Mouse (Mus musculus) forebrain, embryonic 13.5 days (tissue): ENCODE results near the gene Acaa1b. TPM values are rescaled to one million over a fixed set of nuclear protein-coding genes. Genes with fewer than 3 reads are reported as not detected.

Experiments used
- ATAC-seq: fragments of 200-750 bp; cut with Nextera tagmentation; 2 replicates; pipeline ENCODE4 v1.8.0; 2017
- H3K27ac ChIP-seq: fragments of 300-500 bp; sonication (generic); 2 replicates; pipeline ENCODE4 v1.5.1; 2015; ENCODE audit warnings: inconsistent platforms, mild to moderate bottlenecking, moderate library complexity
- H3K27me3 ChIP-seq: fragments of 300-500 bp; sonication (generic); 2 replicates; pipeline ENCODE4 v1.6.1; 2015; ENCODE audit warnings: mild to moderate bottlenecking, inconsistent platforms
- H3K36me3 ChIP-seq: fragments of 300-500 bp; sonication (generic); 2 replicates; pipeline ENCODE4 v1.6.1; 2015; ENCODE audit warnings: mild to moderate bottlenecking, inconsistent platforms; ENCODE audit not compliant: poor library complexity, severe bottlenecking
- H3K4me1 ChIP-seq: fragments of 300-500 bp; sonication (generic); 2 replicates; pipeline ENCODE4 v1.6.1; 2015; ENCODE audit warnings: inconsistent platforms
- H3K4me2 ChIP-seq: fragments of 300-500 bp; sonication (generic); 2 replicates; pipeline ENCODE4 v1.6.1; 2015; ENCODE audit warnings: inconsistent platforms, mild to moderate bottlenecking, moderate library complexity
- H3K4me3 ChIP-seq: fragments of 300-500 bp; sonication (generic); 2 replicates; pipeline ENCODE4 v1.5.1; 2015; ENCODE audit warnings: mild to moderate bottlenecking, inconsistent platforms
- H3K9ac ChIP-seq: fragments of 300-500 bp; sonication (generic); 2 replicates; pipeline ENCODE4 v1.6.1; 2015; ENCODE audit warnings: mild to moderate bottlenecking, inconsistent platforms
- H3K9me3 ChIP-seq: fragments of 300-500 bp; sonication (generic); replicated peaks from 2 replicates; pipeline ENCODE4 v1.6.1; 2016; ENCODE audit warnings: inconsistent platforms
- WGBS: fragments of 180-500 bp; shearing (Covaris S2); methylation state at CpG from one replicate; pipeline ENCODE4 v1.1.7; 2015; 5-methylcytosine and 5-hydroxymethylcytosine counted together
- polyA plus RNA-seq: library from polyadenylated mRNA; unstranded; fragments of >200 nt; fragmentation: Nextera tagmentation; extraction: Ambion mirVana; gene quantifications from 2 replicates; pipeline ENCODE4 v1.2.1, GENCODE M21; 2015

Acaa1b gene
- 1.1 and 1.3 TPM in 2 replicates for polyA plus RNA-seq

- 1% methylated on average over 64 of the region's 65 CpGs for WGBS
- ATAC-seq = peak; percentile 96
These were observed at the start of gene Acaa1b for GRCm38 (mm10) chr9:119156278-119157201. Acaa1b (minus strand) TSS chr9:119157093.

GRCm38 (mm10) chr9:119206666-119207065, 49.8 kb upstream of the Acaa1b start:
- Histone ChIP-seq H3K9ac (no peak overlapping the region), H3K27me3 (no peaks in the 10 kb centered on the region), H3K36me3 (no peaks in the 10 kb centered on the region), H3K9me3 (peaks cover 10% of the 10 kb centered on the region; the same call in 1 of the 2 replicates), H3K4me2 (no peak overlapping the region), H3K27ac (no peak overlapping the region), H3K4me3 (no peak overlapping the region), H3K4me1 (no peaks in the 10 kb centered on the region)
- ATAC-seq = no peak
- WGBS = 79% methylated on average over 2 of the region's 2 CpGs

More at GRCm38 (mm10) chr9:119156278-119157201, at the start of gene Acaa1b:
- Histone ChIP-seq H3K4me2 (peak within 1 kb of the TSS; percentile 69), H3K4me1 (0 out of 2 replicates have a peak, but pooled peaks cover 3% of the 10 kb centered on the region), H3K27ac (no peak within 1 kb of the TSS), H3K9ac (peak within 1 kb of the TSS; percentile 56), H3K36me3 (no peaks in the 10 kb centered on the region), H3K4me3 (peak within 1 kb of the TSS; percentile 53), H3K27me3 (peaks cover 21% of the 10 kb centered on the region), H3K9me3 (no peaks in the 10 kb centered on the region)

GRCm38 (mm10) chr9:119205756-119206155, 48.9 kb upstream of the Acaa1b start:
- no peak for ATAC-seq
- H3K4me1 ChIP-seq = no peaks in the 10 kb centered on the region
- no peak overlapping the region for H3K9ac ChIP-seq
- no peaks in the 10 kb centered on the region for H3K27me3 ChIP-seq
- no peak overlapping the region for H3K27ac ChIP-seq
- no peaks in the 10 kb centered on the region for H3K36me3 ChIP-seq
- H3K9me3 ChIP-seq = peaks cover 10% of the 10 kb centered on the region; the same call in 1 of the 2 replicates
- H3K4me3 ChIP-seq = no peak overlapping the region
- H3K4me2 ChIP-seq = no peak overlapping the region
- 88% methylated on average over 5 of the region's 5 CpGs for WGBS

- no peak overlapping the region for H3K4me3 ChIP-seq
- H3K4me1 ChIP-seq = no peaks in the 10 kb centered on the region
- no peak overlapping the region for H3K4me2 ChIP-seq
- H3K27ac ChIP-seq = no peak overlapping the region
- ATAC-seq = no peak
- H3K36me3 ChIP-seq = no peaks in the 10 kb centered on the region
- no peak overlapping the region for H3K9ac ChIP-seq
- H3K27me3 ChIP-seq = no peaks in the 10 kb centered on the region
- 96% methylated on average over 9 of the region's 9 CpGs for WGBS
- peaks cover 10% of the 10 kb centered on the region; the same call in 1 of the 2 replicates for H3K9me3 ChIP-seq
These were observed 46.7 kb upstream of the Acaa1b start for GRCm38 (mm10) chr9:119203617-119204016.

- H3K36me3 ChIP-seq = no peaks in the 10 kb centered on the region
- no peak overlapping the region for H3K27ac ChIP-seq
- no peak overlapping the region for H3K4me2 ChIP-seq
- H3K9me3 ChIP-seq = peaks cover 10% of the 10 kb centered on the region; the same call in 1 of the 2 replicates
- no peaks in the 10 kb centered on the region for H3K4me1 ChIP-seq
- no peak overlapping the region for H3K9ac ChIP-seq
- WGBS = 88% methylated on average over 5 of the region's 5 CpGs
- no peaks in the 10 kb centered on the region for H3K27me3 ChIP-seq
- no peak overlapping the region for H3K4me3 ChIP-seq
- ATAC-seq = no peak
These were observed 44.8 kb upstream of the Acaa1b start for GRCm38 (mm10) chr9:119201653-119202052.

- Histone ChIP-seq H3K36me3 (no peaks in the 10 kb centered on the region), H3K9me3 (peaks cover 6% of the 10 kb centered on the region; the same call in 1 of the 2 replicates), H3K27me3 (no peaks in the 10 kb centered on the region), H3K4me3 (no peak overlapping the region), H3K4me2 (no peak overlapping the region), H3K27ac (no peak overlapping the region), H3K4me1 (no peaks in the 10 kb centered on the region), H3K9ac (no peak overlapping the region)
- 81% methylated on average over 10 of the region's 10 CpGs for WGBS
- no peak for ATAC-seq
These were observed 42.4 kb upstream of the Acaa1b start for GRCm38 (mm10) chr9:119199151-119199861.

GRCm38 (mm10) chr9:119192202-119192990, 35.5 kb upstream of the Acaa1b start:
- Histone ChIP-seq H3K27ac (no peak overlapping the region), H3K4me3 (no peak overlapping the region), H3K36me3 (no peaks in the 10 kb centered on the region), H3K27me3 (no peaks in the 10 kb centered on the region), H3K4me2 (no peak overlapping the region), H3K9me3 (no peaks in the 10 kb centered on the region), H3K4me1 (no peaks in the 10 kb centered on the region), H3K9ac (no peak overlapping the region)
- WGBS = 31% methylated on average over 11 of the region's 11 CpGs
- no peak for ATAC-seq

- ATAC-seq = no peak
These were observed 24.4 kb upstream of the Acaa1b start for GRCm38 (mm10) chr9:119181241-119181728.

GRCm38 (mm10) chr9:119179292-119179691, 22.4 kb upstream of the Acaa1b start:
- no peak for ATAC-seq
- WGBS = 87% methylated on average over 11 of the region's 11 CpGs

More at GRCm38 (mm10) chr9:119181241-119181728, 24.4 kb upstream of the Acaa1b start:
- Histone ChIP-seq H3K27me3 (no peaks in the 10 kb centered on the region), H3K36me3 (no peaks in the 10 kb centered on the region), H3K9ac (no peak overlapping the region), H3K4me3 (no peak overlapping the region), H3K9me3 (no peaks in the 10 kb centered on the region), H3K4me1 (no peaks in the 10 kb centered on the region), H3K4me2 (no peak overlapping the region), H3K27ac (no peak overlapping the region)
- WGBS = 54% methylated on average over 3 of the region's 3 CpGs

GRCm38 (mm10) chr9:119167608-119168007, 10.7 kb upstream of the Acaa1b start:
- Histone ChIP-seq H3K27me3 (no peaks in the 10 kb centered on the region), H3K9ac (no peak overlapping the region), H3K27ac (no peak overlapping the region), H3K4me1 (no peaks in the 10 kb centered on the region), H3K9me3 (no peaks in the 10 kb centered on the region), H3K4me3 (no peak overlapping the region), H3K4me2 (no peak overlapping the region), H3K36me3 (no peaks in the 10 kb centered on the region)
- ATAC-seq = no peak
- 93% methylated on average over 2 of the region's 2 CpGs for WGBS

More at GRCm38 (mm10) chr9:119179292-119179691, 22.4 kb upstream of the Acaa1b start:
- Histone ChIP-seq H3K27ac (no peak overlapping the region), H3K4me1 (no peaks in the 10 kb centered on the region), H3K9ac (no peak overlapping the region), H3K27me3 (no peaks in the 10 kb centered on the region), H3K4me3 (no peak overlapping the region), H3K4me2 (no peak overlapping the region), H3K36me3 (no peaks in the 10 kb centered on the region), H3K9me3 (no peaks in the 10 kb centered on the region)

GRCm38 (mm10) chr9:119165548-119165947, 8.7 kb upstream of the Acaa1b start:
- Histone ChIP-seq H3K36me3 (no peaks in the 10 kb centered on the region), H3K9me3 (no peaks in the 10 kb centered on the region), H3K4me1 (no peaks in the 10 kb centered on the region), H3K4me2 (no peak overlapping the region), H3K9ac (no peak overlapping the region), H3K27me3 (no peaks in the 10 kb centered on the region), H3K4me3 (no peak overlapping the region), H3K27ac (no peak overlapping the region)
- no peak for ATAC-seq
- WGBS = 93% methylated on average over 6 of the region's 6 CpGs
